Mouse (Mus musculus): ENCODE measurements around the gene Ptpn6. TPM values are rescaled to one million over a fixed set of nuclear protein-coding genes. Genes with fewer than 3 reads are reported as not detected.

Ptpn6 gene
- total and polyA plus RNA-seq, 2 experiments from 2014 or later: 2.3 to 3.2 TPM

DNA sequence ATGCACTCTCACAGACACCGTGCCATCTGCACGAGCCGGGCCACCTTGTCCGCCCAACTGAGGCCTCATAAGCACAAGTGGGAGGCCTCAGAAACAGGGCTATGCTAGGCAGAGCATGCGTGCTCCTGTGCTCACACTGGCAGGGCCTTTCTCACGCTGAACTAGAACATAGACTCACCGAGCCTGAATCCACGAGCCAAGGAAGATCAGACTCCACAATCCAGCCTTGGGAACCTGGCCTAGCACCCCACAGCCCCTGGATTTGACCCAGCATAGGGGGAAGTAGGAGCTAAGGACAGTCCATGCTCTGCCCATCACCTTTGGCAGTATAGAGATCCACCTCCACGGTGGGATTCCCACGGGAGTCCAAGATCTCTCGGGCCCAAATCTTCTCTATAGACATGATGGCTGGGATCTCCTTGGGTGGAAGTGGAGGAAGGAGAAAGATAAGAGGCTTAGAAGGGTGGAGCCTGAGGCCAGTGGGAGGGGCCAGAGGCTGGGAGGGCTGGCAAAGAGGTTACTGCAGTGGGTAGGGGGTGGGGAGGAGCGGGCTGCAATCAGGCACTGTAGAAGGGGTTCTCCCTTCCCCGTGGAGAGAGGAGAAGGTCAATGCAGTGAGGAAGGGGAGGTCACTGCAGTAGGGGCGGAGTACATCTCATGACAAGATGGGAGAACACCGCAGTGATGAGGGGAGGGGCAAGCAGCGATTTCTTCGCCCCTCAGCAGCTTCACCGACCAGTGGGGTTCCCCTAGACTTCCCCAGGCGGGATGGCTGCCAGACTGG is 29.6 kb upstream of the Ptpn6 start:
- 0 out of 2 replicates have a peak, but pooled peaks cover 2% of the 10 kb centered on the region for H3K36me3 ChIP-seq (ENCODE audit: insufficient read depth, low read length)
- ATAC-seq (ENCODE audit: low FRiP score) (peak; percentile 24), DNase-seq (ENCODE audit: low spot score) (peak; percentile 54)
- peak overlapping the region; percentile 76 for H3K9ac ChIP-seq (replicated peaks; ENCODE audit: low read length, poor library complexity, severe bottlenecking)
- no peak for TF ChIP-seq CTCF (IDR thresholded peaks at IDR 0.05)
- no peaks in the 10 kb centered on the region for H3K27me3 ChIP-seq (ENCODE audit: insufficient read depth, low read length)
- peak overlapping the region; percentile 75 for H3K4me2 ChIP-seq (ENCODE audit: low read depth, low read length, poor library complexity, severe bottlenecking)
- H3K4me1 ChIP-seq (ENCODE audit: insufficient read depth, low read length): peaks cover 15% of the 10 kb centered on the region; the same call in 1 of the 2 replicates
- WGBS: 24% methylated on average over 19 of the region's 19 CpGs
- H3K27ac ChIP-seq (ENCODE audit: low read depth, low read length): peak overlapping the region; percentile 60
- no peaks in the 10 kb centered on the region for H3K9me3 ChIP-seq (ENCODE audit: low read length)
- peak overlapping the region; percentile 53 for H3K4me3 ChIP-seq (ENCODE audit: low read depth, low read length)

DNA sequence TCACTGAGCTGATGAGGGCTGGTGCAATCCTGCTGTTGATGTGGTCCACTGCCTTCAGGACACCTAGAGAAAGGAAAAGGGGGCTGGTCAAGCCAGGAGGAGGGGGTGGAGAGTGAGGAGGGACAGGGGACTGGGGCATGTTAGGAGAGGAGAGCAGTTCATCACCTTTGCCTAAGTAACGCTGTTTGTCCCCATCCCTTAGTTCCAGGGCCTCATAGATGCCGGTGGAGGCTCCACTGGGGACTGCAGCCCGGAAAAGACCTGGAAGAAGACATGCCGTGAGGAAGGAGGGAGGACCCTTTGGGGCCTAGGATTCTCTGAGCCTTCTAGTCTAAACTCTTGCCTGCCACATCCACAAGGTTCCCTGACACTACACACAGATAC is 29.0 kb upstream of the Ptpn6 start:
- H3K9ac ChIP-seq (replicated peaks; ENCODE audit: low read length, poor library complexity, severe bottlenecking): peak overlapping the region; percentile 76
- peaks cover 7% of the 10 kb centered on the region; the same call in 1 of the 2 replicates for H3K36me3 ChIP-seq (ENCODE audit: insufficient read depth, low read length)
- 32% methylated on average over 4 of the region's 4 CpGs for WGBS
- ATAC-seq (ENCODE audit: low FRiP score) (no peak), DNase-seq (ENCODE audit: low spot score) (no peak)
- H3K4me3 ChIP-seq (ENCODE audit: low read depth, low read length): peak overlapping the region; percentile 53; the same call in 1 of the 2 replicates
- peak overlapping the region; percentile 60 for H3K27ac ChIP-seq (ENCODE audit: low read depth, low read length)
- peak overlapping the region; percentile 75 for H3K4me2 ChIP-seq (ENCODE audit: low read depth, low read length, poor library complexity, severe bottlenecking)
- no peak for TF ChIP-seq CTCF (IDR thresholded peaks at IDR 0.05)
- no peaks in the 10 kb centered on the region for H3K27me3 ChIP-seq (ENCODE audit: insufficient read depth, low read length)
- H3K4me1 ChIP-seq (ENCODE audit: insufficient read depth, low read length): peaks cover 15% of the 10 kb centered on the region; the same call in 1 of the 2 replicates
- H3K9me3 ChIP-seq (ENCODE audit: low read length): no peaks in the 10 kb centered on the region

DNA sequence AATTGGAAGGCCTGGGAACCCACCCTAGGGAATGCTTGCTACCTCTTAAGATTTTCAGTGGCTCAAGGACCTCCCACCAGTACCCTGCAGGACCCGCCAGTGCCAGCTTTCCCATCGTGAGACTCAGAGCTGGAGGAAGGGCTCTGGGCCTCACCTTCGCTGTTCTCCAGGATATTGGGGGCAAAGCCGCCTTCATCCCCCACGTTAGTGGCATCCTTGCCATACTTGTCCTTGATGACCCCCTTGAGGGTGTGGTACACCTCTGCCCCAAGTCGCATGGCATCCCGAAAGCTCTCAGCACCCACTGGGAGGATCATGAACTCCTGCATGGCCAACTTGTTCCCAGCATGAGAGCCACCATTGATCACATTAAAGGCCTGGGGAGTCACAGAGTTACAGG is 27.4 kb upstream of the Ptpn6 start:
- TF ChIP-seq CTCF (IDR thresholded peaks at IDR 0.05): no peak
- WGBS: 83% methylated on average over 7 of the region's 7 CpGs
- Histone ChIP-seq H3K4me2 (ENCODE audit: low read depth, low read length, poor library complexity, severe bottlenecking) (no peak overlapping the region), H3K27me3 (ENCODE audit: insufficient read depth, low read length) (no peaks in the 10 kb centered on the region), H3K9me3 (ENCODE audit: low read length) (no peaks in the 10 kb centered on the region), H3K27ac (ENCODE audit: low read depth, low read length) (no peak overlapping the region), H3K9ac (replicated peaks; ENCODE audit: low read length, poor library complexity, severe bottlenecking) (no peak overlapping the region), H3K4me1 (ENCODE audit: insufficient read depth, low read length) (peaks cover 15% of the 10 kb centered on the region; the same call in 1 of the 2 replicates), H3K36me3 (ENCODE audit: insufficient read depth, low read length) (peaks cover 11% of the 10 kb centered on the region), H3K4me3 (ENCODE audit: low read depth, low read length) (no peak overlapping the region)
- ATAC-seq (ENCODE audit: low FRiP score) (no peak), DNase-seq (ENCODE audit: low spot score) (no peak)

- H3K9ac ChIP-seq (replicated peaks; ENCODE audit: low read length, poor library complexity, severe bottlenecking): no peak overlapping the region
- no peak overlapping the region for H3K4me3 ChIP-seq (ENCODE audit: low read depth, low read length)
- no peak for ATAC-seq (ENCODE audit: low FRiP score)
- H3K27me3 ChIP-seq (ENCODE audit: insufficient read depth, low read length): no peaks in the 10 kb centered on the region
- DNase-seq (ENCODE audit: low spot score): peak; percentile 75
- no peaks in the 10 kb centered on the region for H3K9me3 ChIP-seq (ENCODE audit: low read length)
- peaks cover 14% of the 10 kb centered on the region for H3K36me3 ChIP-seq (ENCODE audit: insufficient read depth, low read length)
- WGBS: 8% methylated on average over 5 of the region's 5 CpGs
- H3K4me2 ChIP-seq (ENCODE audit: low read depth, low read length, poor library complexity, severe bottlenecking): no peak overlapping the region
- H3K27ac ChIP-seq (ENCODE audit: low read depth, low read length): peak overlapping the region; percentile 97; the same call in 1 of the 2 replicates
- peak; percentile 79 for TF ChIP-seq CTCF (IDR thresholded peaks at IDR 0.05)
- peaks cover 23% of the 10 kb centered on the region for H3K4me1 ChIP-seq (ENCODE audit: insufficient read depth, low read length)
These were observed 20.7 kb upstream of the Ptpn6 start for GRCm38 (mm10) chr6:124759259-124759658.

GRCm38 (mm10) chr6:124758849-124759232 is 20.3 kb upstream of the Ptpn6 start:
- Histone ChIP-seq H3K27ac (ENCODE audit: low read depth, low read length) (peak overlapping the region; percentile 97), H3K4me2 (ENCODE audit: low read depth, low read length, poor library complexity, severe bottlenecking) (no peak overlapping the region), H3K4me3 (ENCODE audit: low read depth, low read length) (no peak overlapping the region), H3K9ac (replicated peaks; ENCODE audit: low read length, poor library complexity, severe bottlenecking) (no peak overlapping the region), H3K27me3 (ENCODE audit: insufficient read depth, low read length) (no peaks in the 10 kb centered on the region), H3K36me3 (ENCODE audit: insufficient read depth, low read length) (peaks cover 14% of the 10 kb centered on the region), H3K4me1 (ENCODE audit: insufficient read depth, low read length) (peaks cover 26% of the 10 kb centered on the region), H3K9me3 (ENCODE audit: low read length) (no peaks in the 10 kb centered on the region)
- DNase-seq (ENCODE audit: low spot score) (no peak), ATAC-seq (ENCODE audit: low FRiP score) (no peak)
- WGBS: 62% methylated on average over 2 of the region's 2 CpGs
- no peak for TF ChIP-seq CTCF (IDR thresholded peaks at IDR 0.05)
